Mouse (Mus musculus): ENCODE measurements around the gene Prnd. TPM values are rescaled to one million over a fixed set of nuclear protein-coding genes. Genes with fewer than 3 reads are reported as not detected.

Prnd gene
- total and polyA plus RNA-seq, 3 experiments = 0.76 to 11.4 (median 5.6) TPM

- dilution Hi-C loops (cut with MboI; ENCODE audit: extremely low pct_ligation_motif_present, extremely low pct_unique_long_range_greater_than_20kb, low sequenced_read_pairs) (no loop called here), in situ Hi-C loops (cut with MboI; ENCODE audit: low pct_ligation_motif_present, low pct_unique_long_range_greater_than_20kb, low sequenced_read_pairs) (no loop called here)
- DNase-seq (ENCODE audit: extremely low read depth) = no peak
- H3K27ac ChIP-seq (ENCODE audit: insufficient read depth, low read depth) = no peak overlapping the region
- H3K36me3 ChIP-seq (replicated peaks in 1 of 2; ENCODE audit: control insufficient read depth in 1 of 2, insufficient read depth in 1 of 2, low read length in 1 of 2) = peaks cover 0 to 6% of the 10 kb centered on the region in 2 experiments
- H3K4me1 ChIP-seq (ENCODE audit: control insufficient read depth in 1 of 2, insufficient read depth in 2 of 2) = peaks cover 0 to 24% of the 10 kb centered on the region in 2 experiments; a peak in 2 of 4 replicates
- H3K9ac ChIP-seq (ENCODE audit: insufficient read depth, low read depth) = no peak overlapping the region
- H3K27me3 ChIP-seq (replicated peaks) = peaks cover 6% of the 10 kb centered on the region
- no peak overlapping the region for H3K4me3 ChIP-seq (replicated peaks in 1 of 3; ENCODE audit: low read depth in 2 of 3, low read length in 2 of 3, poor library complexity in 1 of 3)
- no peaks in the 10 kb centered on the region for H3K9me3 ChIP-seq (replicated peaks; ENCODE audit: low read length)
- peak overlapping the region; percentile 32; the same call in 1 of the 2 replicates for H3K4me2 ChIP-seq (ENCODE audit: insufficient read depth, low read depth, poor library complexity, severe bottlenecking)
- no peaks in the 10 kb centered on the region for H3K79me2 ChIP-seq (replicated peaks; ENCODE audit: control insufficient read depth, extremely low read depth, insufficient read depth, poor library complexity, severe bottlenecking)
- TF ChIP-seq ELF1 (IDR thresholded peaks at IDR 0.05; ENCODE audit: low read depth, low read length) (no peak), POLR2AphosphoS2 (IDR thresholded peaks at IDR 0.05; ENCODE audit: low read depth, low read length) (no peak), SIN3A (IDR thresholded peaks at IDR 0.05; ENCODE audit: low read length) (no peak)
These were observed 39.8 kb upstream of the Prnd start for GRCm38 (mm10) chr2:131910847-131911246.

GRCm38 (mm10) chr2:131911341-131911740 lies 39.3 kb upstream of the Prnd start:
- dilution Hi-C loops (cut with MboI; ENCODE audit: extremely low pct_ligation_motif_present, extremely low pct_unique_long_range_greater_than_20kb, low sequenced_read_pairs) = no loop called here

GRCm38 (mm10) chr2:131912526-131913258 lies 38.0 kb upstream of the Prnd start:
- no peaks in the 10 kb centered on the region for H3K9me3 ChIP-seq (replicated peaks; ENCODE audit: low read length)
- dilution Hi-C loops (cut with MboI; ENCODE audit: extremely low pct_ligation_motif_present, extremely low pct_unique_long_range_greater_than_20kb, low sequenced_read_pairs) = no loop called here
- in situ Hi-C loops (cut with MboI; ENCODE audit: low pct_ligation_motif_present, low pct_unique_long_range_greater_than_20kb, low sequenced_read_pairs) = no loop called here
- no peak overlapping the region for H3K9ac ChIP-seq (ENCODE audit: insufficient read depth, low read depth)
- no peak for TF ChIP-seq ZMIZ1 (IDR thresholded peaks at IDR 0.05; ENCODE audit: low read depth, low read length)
- TF ChIP-seq HCFC1 (IDR thresholded peaks at IDR 0.05; ENCODE audit: low read depth, low read length) = no peak
- no peak for TF ChIP-seq POLR2A (IDR thresholded peaks at IDR 0.05; ENCODE audit: low read depth, low read length)
- TF ChIP-seq USF1 (IDR thresholded peaks at IDR 0.05; ENCODE audit: low read depth, low read length) = no peak
- no peak for TF ChIP-seq ELF1 (IDR thresholded peaks at IDR 0.05; ENCODE audit: low read depth, low read length)
- no peak for TF ChIP-seq EP300 (IDR thresholded peaks at IDR 0.05; ENCODE audit: low read length)
- no peak for TF ChIP-seq MAZ (IDR thresholded peaks at IDR 0.05; ENCODE audit: low read depth, low read length)
- no peak for TF ChIP-seq TBP (conservative IDR thresholded peaks at IDR 0.05; ENCODE audit: low read depth, low read length)
- no peak for TF ChIP-seq MXI1 (IDR thresholded peaks at IDR 0.05; ENCODE audit: low read depth, low read length)
- no peak overlapping the region for H3K4me2 ChIP-seq (ENCODE audit: insufficient read depth, low read depth, poor library complexity, severe bottlenecking)
- H3K36me3 ChIP-seq (replicated peaks in 1 of 2; ENCODE audit: control insufficient read depth in 1 of 2, insufficient read depth in 1 of 2, low read length in 1 of 2) = peaks cover 0 to 16% of the 10 kb centered on the region in 2 experiments
- H3K4me1 ChIP-seq (ENCODE audit: control insufficient read depth in 1 of 2, insufficient read depth in 2 of 2) = peaks cover 0 to 24% of the 10 kb centered on the region in 2 experiments; a peak in 2 of 4 replicates
- DNase-seq (ENCODE audit: extremely low read depth) = no peak
- no peak overlapping the region for H3K4me3 ChIP-seq (replicated peaks in 1 of 3; ENCODE audit: low read depth in 2 of 3, low read length in 2 of 3, poor library complexity in 1 of 3)
- no peaks in the 10 kb centered on the region for H3K79me2 ChIP-seq (replicated peaks; ENCODE audit: control insufficient read depth, extremely low read depth, insufficient read depth, poor library complexity, severe bottlenecking)
- peaks cover 6% of the 10 kb centered on the region for H3K27me3 ChIP-seq (replicated peaks)
- H3K27ac ChIP-seq (ENCODE audit: insufficient read depth, low read depth) = no peak overlapping the region

More at GRCm38 (mm10) chr2:131911341-131911740, 39.3 kb upstream of the Prnd start:
- Histone ChIP-seq H3K27ac (ENCODE audit: insufficient read depth, low read depth) (no peak overlapping the region), H3K9me3 (replicated peaks; ENCODE audit: low read length) (no peaks in the 10 kb centered on the region), H3K4me3 (replicated peaks in 1 of 3; ENCODE audit: low read depth in 2 of 3, low read length in 2 of 3, poor library complexity in 1 of 3) (no peak overlapping the region), H3K36me3 (replicated peaks in 1 of 2; ENCODE audit: control insufficient read depth in 1 of 2, insufficient read depth in 1 of 2, low read length in 1 of 2) (peaks cover 0 to 10% of the 10 kb centered on the region in 2 experiments), H3K4me1 (ENCODE audit: control insufficient read depth in 1 of 2, insufficient read depth in 2 of 2) (peaks cover 0 to 24% of the 10 kb centered on the region in 2 experiments; a peak in 2 of 4 replicates), H3K9ac (ENCODE audit: insufficient read depth, low read depth) (no peak overlapping the region), H3K27me3 (replicated peaks) (peaks cover 6% of the 10 kb centered on the region), H3K79me2 (replicated peaks; ENCODE audit: control insufficient read depth, extremely low read depth, insufficient read depth, poor library complexity, severe bottlenecking) (no peaks in the 10 kb centered on the region), H3K4me2 (ENCODE audit: insufficient read depth, low read depth, poor library complexity, severe bottlenecking) (no peak overlapping the region; the same call in 1 of the 2 replicates)
- in situ Hi-C loops (cut with MboI; ENCODE audit: low pct_ligation_motif_present, low pct_unique_long_range_greater_than_20kb, low sequenced_read_pairs) = no loop called here
- TF ChIP-seq NELFE (IDR thresholded peaks at IDR 0.05; ENCODE audit: low read depth, low read length) (no peak), USF1 (IDR thresholded peaks at IDR 0.05; ENCODE audit: low read depth, low read length) (no peak), POLR2AphosphoS2 (IDR thresholded peaks at IDR 0.05; ENCODE audit: low read depth, low read length) (no peak), HCFC1 (IDR thresholded peaks at IDR 0.05; ENCODE audit: low read depth, low read length) (no peak), EP300 (IDR thresholded peaks at IDR 0.05; ENCODE audit: low read length) (no peak), MAX (IDR thresholded peaks at IDR 0.05; ENCODE audit: low read length) (no peak), RCOR1 (conservative IDR thresholded peaks at IDR 0.05; ENCODE audit: low read depth, low read length) (no peak), CTCF (conservative IDR thresholded peaks at IDR 0.05 in 1 of 2, IDR thresholded peaks at IDR 0.05 in 1 of 2; ENCODE audit: low read depth in 2 of 2, low read length in 2 of 2) (no peak), E2F4 (IDR thresholded peaks at IDR 0.05; ENCODE audit: insufficient replicate concordance, low read depth, low read length) (no peak), USF2 (conservative IDR thresholded peaks at IDR 0.05; ENCODE audit: low read depth, low read length) (no peak), SMC3 (IDR thresholded peaks at IDR 0.05; ENCODE audit: low read depth, low read length) (no peak), UBTF (IDR thresholded peaks at IDR 0.05; ENCODE audit: low read depth, low read length) (no peak), POLR2A (IDR thresholded peaks at IDR 0.05; ENCODE audit: low read depth, low read length) (no peak)
- DNase-seq (ENCODE audit: extremely low read depth) = no peak

Measured in CH12.LX (cell line).